Mouse (Mus musculus) CH12.LX (cell line): Measurements from ENCODE around the gene Dyrk4. TPM values are rescaled to one million over a fixed set of nuclear protein-coding genes. Genes with fewer than 3 reads are reported as not detected.

ENCODE experiments used
- DNase-seq: peaks from one replicate; pipeline ENCODE4 v3.0.0-alpha.2; 2013; ENCODE audit errors: extremely low read depth
- H3K27ac ChIP-seq: 2 replicates; pipeline ENCODE4 v1.5.1; 2012; ENCODE audit warnings: low read depth, mild to moderate bottlenecking, control low read depth, moderate library complexity; ENCODE audit not compliant: insufficient read depth
- H3K27me3 ChIP-seq: replicated peaks from 2 replicates; pipeline ENCODE3; 2012; ENCODE audit warnings: inconsistent platforms
- H3K36me3 ChIP-seq, 2 experiments: replicated peaks in 1 of 2; 2 replicates each; pipeline versions ENCODE3 to v1.6.1; 2012; ENCODE audit warnings: inconsistent platforms in 1 of 2, low read length in 1 of 2, mild to moderate bottlenecking in 1 of 2, mixed read lengths in 1 of 2, moderate library complexity in 1 of 2; ENCODE audit not compliant: control insufficient read depth in 1 of 2, insufficient read depth in 1 of 2
- H3K4me1 ChIP-seq, 2 experiments: 2 replicates each; pipeline ENCODE4 v1.6.1; 2012; ENCODE audit warnings: inconsistent platforms in 1 of 2, moderate library complexity in 1 of 2; ENCODE audit not compliant: insufficient read depth in 2 of 2, control insufficient read depth in 1 of 2
- H3K4me2 ChIP-seq: 2 replicates; pipeline ENCODE4 v1.6.1; 2012; ENCODE audit warnings: low read depth, mild to moderate bottlenecking, control low read depth; ENCODE audit not compliant: poor library complexity, insufficient read depth, severe bottlenecking
- H3K4me3 ChIP-seq, 3 experiments: fragments of 150-350 bp in 1 of 3; sonication (generic) in 1 of 3; replicated peaks in 1 of 3; 2 replicates each; pipeline versions ENCODE3 to v1.5.1; 2011 to 2012; ENCODE audit warnings: low read depth in 2 of 3, low read length in 2 of 3, mild to moderate bottlenecking in 2 of 3, moderate library complexity in 2 of 3, control low read depth in 1 of 3, improper control_type of control experiment in 1 of 3, inconsistent platforms in 1 of 3, mixed read lengths in 1 of 3; ENCODE audit not compliant: poor library complexity in 1 of 3
- H3K79me2 ChIP-seq: replicated peaks from 2 replicates; pipeline ENCODE4 v1.6.1; 2012; ENCODE audit warnings: mild to moderate bottlenecking, moderate library complexity; ENCODE audit not compliant: control insufficient read depth, poor library complexity, insufficient read depth, severe bottlenecking; ENCODE audit errors: extremely low read depth
- H3K9ac ChIP-seq: 2 replicates; pipeline ENCODE4 v1.6.1; 2012; ENCODE audit warnings: low read depth, mild to moderate bottlenecking, control low read depth, moderate library complexity; ENCODE audit not compliant: insufficient read depth
- H3K9me3 ChIP-seq: replicated peaks from 2 replicates; pipeline ENCODE3; 2012; ENCODE audit warnings: low read length, inconsistent platforms, mixed read lengths
- CHD1 ChIP-seq: IDR thresholded peaks from 2 replicates; pipeline ENCODE4 v1.6.1; 2012; ENCODE audit warnings: low read depth, low read length, improper control_type of control experiment, inconsistent platforms
- ELF1 ChIP-seq: IDR thresholded peaks from 2 replicates; pipeline ENCODE4 v1.6.1; 2014; ENCODE audit warnings: low read depth, mild to moderate bottlenecking, inconsistent platforms, low read length, improper control_type of control experiment
- EP300 ChIP-seq: IDR thresholded peaks from 2 replicates; pipeline ENCODE4 v1.6.1; 2011; ENCODE audit warnings: low read length, improper control_type of control experiment
- GABPA ChIP-seq: IDR thresholded peaks from 2 replicates; pipeline ENCODE4 v1.6.1; 2012; ENCODE audit warnings: low read depth, low read length, improper control_type of control experiment, inconsistent platforms; ENCODE audit not compliant: insufficient replicate concordance
- MAFK ChIP-seq: IDR thresholded peaks from 2 replicates; pipeline ENCODE4 v1.6.1; 2011; ENCODE audit warnings: low read length, improper control_type of control experiment; ENCODE audit not compliant: insufficient replicate concordance
- MAZ ChIP-seq: IDR thresholded peaks from 2 replicates; pipeline ENCODE4 v1.6.1; 2012; ENCODE audit warnings: low read depth, mild to moderate bottlenecking, inconsistent platforms, low read length, improper control_type of control experiment, moderate library complexity
- MEF2A ChIP-seq: IDR thresholded peaks from 2 replicates; pipeline ENCODE4 v1.6.1; 2014; ENCODE audit warnings: low read depth, mild to moderate bottlenecking, inconsistent platforms, low read length, improper control_type of control experiment, borderline replicate concordance
- POLR2A ChIP-seq: IDR thresholded peaks from 2 replicates; pipeline ENCODE4 v1.6.1; 2011; ENCODE audit warnings: low read depth, mild to moderate bottlenecking, improper control_type of control experiment, low read length
- RCOR1 ChIP-seq: conservative IDR thresholded peaks from 2 replicates; pipeline ENCODE4 v1.6.1; 2012; ENCODE audit warnings: low read depth, mild to moderate bottlenecking, inconsistent platforms, low read length, improper control_type of control experiment
- SMC3 ChIP-seq: IDR thresholded peaks from 2 replicates; pipeline ENCODE4 v1.6.1; 2011; ENCODE audit warnings: low read depth, low read length, improper control_type of control experiment
- TCF12 ChIP-seq: IDR thresholded peaks from 2 replicates; pipeline ENCODE4 v1.6.1; 2014; ENCODE audit warnings: low read depth, mild to moderate bottlenecking, inconsistent platforms, low read length, improper control_type of control experiment
- UBTF ChIP-seq: IDR thresholded peaks from 2 replicates; pipeline ENCODE4 v1.6.1; 2012; ENCODE audit warnings: low read depth, mild to moderate bottlenecking, inconsistent platforms, low read length, improper control_type of control experiment, moderate library complexity
- ZC3H11A ChIP-seq: IDR thresholded peaks from 2 replicates; pipeline ENCODE4 v1.6.1; 2012; ENCODE audit warnings: low read depth, mild to moderate bottlenecking, inconsistent platforms, low read length, improper control_type of control experiment
- ZMIZ1 ChIP-seq: IDR thresholded peaks from 2 replicates; pipeline ENCODE4 v1.6.1; 2012; ENCODE audit warnings: low read depth, mild to moderate bottlenecking, inconsistent platforms, low read length, improper control_type of control experiment
- dilution Hi-C: fragments of 300-500 bp; cut with MboI; formaldehyde crosslinking; loops from 2 replicates; pipeline ENCODE4 v1.14.3; 2020; ENCODE audit warnings: low sequenced_read_pairs; ENCODE audit not compliant: extremely low pct_unique_long_range_greater_than_20kb, extremely low pct_ligation_motif_present
- in situ Hi-C: fragments of 300-500 bp; cut with MboI; formaldehyde crosslinking; loops from 3 replicates; pipeline ENCODE4 v1.14.3; 2019; ENCODE audit warnings: low sequenced_read_pairs, low pct_ligation_motif_present, low pct_unique_long_range_greater_than_20kb, mixed read lengths
- polyA plus RNA-seq: library from polyadenylated mRNA; unstranded; fragments of >175 nt; gene quantifications from 2 replicates; pipeline ENCODE4 v1.2.1, GENCODE M21; 2012; ENCODE audit warnings: low read depth; ENCODE audit not compliant: insufficient read length
- total RNA-seq, 2 experiments: library from RNA; depleted of rRNA; stranded (reverse); fragments of 300-350 nt in 1 of 2; fragments of >200 nt in 1 of 2; gene quantifications; 2 replicates each; pipeline ENCODE4 v1.2.3; 2012 to 2014

Gene Dyrk4
- total RNA-seq (2012; rRNA removed) (8.8 and 13.1 TPM in 2 replicates), total RNA-seq (2014; rRNA removed) (7.3 and 7.8 TPM in 2 replicates), polyA plus RNA-seq (30.0 and 30.3 TPM in 2 replicates)

- no peaks in the 10 kb centered on the region for H3K79me2 ChIP-seq
- TF ChIP-seq ZC3H11A, result no peak
- TF ChIP-seq ELF1, result no peak
- TF ChIP-seq RCOR1, result no peak
- no peak within 1 kb of the TSS for H3K4me2 ChIP-seq
- H3K4me3 ChIP-seq, result no peak within 1 kb of the TSS
- H3K9me3 ChIP-seq, result no peaks in the 10 kb centered on the region
- peaks cover 37 to 54% of the 10 kb centered on the region in 2 experiments for H3K36me3 ChIP-seq
- 0 out of 4 replicates have a peak, but pooled peaks cover 0 to 2% of the 10 kb centered on the region in 2 experiments for H3K4me1 ChIP-seq
- H3K27ac ChIP-seq, result no peak within 1 kb of the TSS
- dilution Hi-C loops, result no loop called here
- DNase-seq, result no peak
- H3K9ac ChIP-seq, result no peak within 1 kb of the TSS
- in situ Hi-C loops, result loop anchor here (10.0 kb wide), 1 partner anchor 106 kb away; no protein-coding TSS in a partner anchor
- no peaks in the 10 kb centered on the region for H3K27me3 ChIP-seq
Observed at GRCm38 (mm10) chr6:126921111-126921881, at the start of gene Dyrk4. Gene Dyrk4, minus strand, starts transcription at chr6:126921839.

- DNase-seq, result no peak
- H3K4me2 ChIP-seq, result no peak overlapping the region
- no peaks in the 10 kb centered on the region for H3K79me2 ChIP-seq
- TF ChIP-seq SMC3 (no peak), CHD1 (no peak), MEF2A (no peak), GABPA (no peak), ZMIZ1 (no peak), UBTF (no peak), MAFK (no peak), MAZ (no peak), EP300 (no peak), ZC3H11A (no peak), POLR2A (no peak), TCF12 (no peak)
- TF ChIP-seq, all 38 proteins: peak for 0
- dilution Hi-C loops (no loop called here), in situ Hi-C loops (loop anchor here (10.0 kb wide), 1 partner anchor 138 kb away; the partner anchor contains the start of gene Tigar)
- Histone ChIP-seq H3K27ac (no peak overlapping the region), H3K4me3 (no peak overlapping the region), H3K4me1 (peaks cover 0 to 8% of the 10 kb centered on the region in 2 experiments; a peak in 1 of 4 replicates), H3K9ac (no peak overlapping the region), H3K36me3 (peaks cover 24 to 78% of the 10 kb centered on the region in 2 experiments), H3K27me3 (no peaks in the 10 kb centered on the region), H3K9me3 (no peaks in the 10 kb centered on the region)
Observed at GRCm38 (mm10) chr6:126966241-126967026, 44.8 kb upstream of the Dyrk4 start.
